Comparison of ENCODE assay signal across 8 mouse cellular contexts in genomic region chr9:111275156-111275555, GRCm38 (mm10). TPM values are rescaled to one million over a fixed set of nuclear protein-coding genes. Genes with fewer than 3 reads are reported as not detected.
A peak's percentile ranks its signal among the peaks of the same experiment; 100 is the strongest.
DNase-seq lines count a peak whose midpoint lies in the region; ATAC-seq and TF ChIP-seq lines count a peak whose summit lies in the region.

No protein-coding gene starts in this region.

- no peaks in the 10 kb centered on the region for H3K9me3 ChIP-seq in forebrain, embryonic 14.5 days (replicated peaks; ENCODE audit: control insufficient read depth, low read length)
- no peaks in the 10 kb centered on the region for H3K9me3 ChIP-seq in limb, embryonic 13.5 days
- H3K9me3 ChIP-seq in neural tube, embryonic 14.5 days (ENCODE audit: control insufficient read depth, low read length) = no peaks in the 10 kb centered on the region

- H3K27ac ChIP-seq in left cerebral cortex, adult 2 months = no peak overlapping the region
- no peak overlapping the region for H3K27ac ChIP-seq in forebrain, embryonic 14.5 days (ENCODE audit: low read depth, low read length)
- no peak overlapping the region for H3K27ac ChIP-seq in limb, embryonic 13.5 days
- no peak overlapping the region for H3K27ac ChIP-seq in neural tube, embryonic 14.5 days (ENCODE audit: low read depth, low read length)

- no peak for TF ChIP-seq CTCF in left cerebral cortex, adult 2 months (IDR thresholded peaks at IDR 0.05)

- H3K4me3 ChIP-seq in left cerebral cortex, adult 2 months = peak overlapping the region; percentile 89
- H3K4me3 ChIP-seq in forebrain, embryonic 14.5 days (ENCODE audit: low read depth, low read length) = no peak overlapping the region
- peak overlapping the region; percentile 91 for H3K4me3 ChIP-seq in limb, embryonic 13.5 days
- H3K4me3 ChIP-seq in neural tube, embryonic 14.5 days (ENCODE audit: low read depth, low read length) = no peak overlapping the region

- peak overlapping the region; percentile 34 for H3K4me2 ChIP-seq in forebrain, embryonic 14.5 days (ENCODE audit: low read length)
- H3K4me2 ChIP-seq in limb, embryonic 13.5 days (replicated peaks) = peak overlapping the region; percentile 91
- peak overlapping the region; percentile 37 for H3K4me2 ChIP-seq in neural tube, embryonic 14.5 days (ENCODE audit: low read depth, low read length)

- no peaks in the 10 kb centered on the region for H3K27me3 ChIP-seq in forebrain, embryonic 14.5 days (replicated peaks; ENCODE audit: control insufficient read depth, insufficient read depth, low read length)
- no peaks in the 10 kb centered on the region for H3K27me3 ChIP-seq in limb, embryonic 13.5 days
- H3K27me3 ChIP-seq in neural tube, embryonic 14.5 days (ENCODE audit: control insufficient read depth, insufficient read depth, low read length) = no peaks in the 10 kb centered on the region

- DNase-seq in left cerebral cortex, adult 2 months (ENCODE audit: extremely low spot score in 1 of 2, low spot score in 2 of 2) = no peak
- DNase-seq in left cerebral cortex, adult 11 months (ENCODE audit: low spot score) = no peak
- no peak for DNase-seq in forebrain, embryonic 14.5 days (ENCODE audit: low spot score)
- no peak for DNase-seq in layer of hippocampus, postnatal 14 days (ENCODE audit: low spot score in 2 of 2)
- no peak for DNase-seq in urinary bladder, adult 2 months (ENCODE audit: low spot score)
- DNase-seq in gastrocnemius, postnatal 4 days (ENCODE audit: low spot score in 2 of 2) = no peak

- ATAC-seq in forebrain, embryonic 14.5 days = no peak
- no peak for ATAC-seq in limb, embryonic 13.5 days (ENCODE audit: low FRiP score, low read depth)
- ATAC-seq in neural tube, embryonic 14.5 days (ENCODE audit: low read depth) = no peak

- H3K4me1 ChIP-seq in forebrain, embryonic 14.5 days (ENCODE audit: control insufficient read depth, insufficient read depth, low read length) = peaks cover 30% of the 10 kb centered on the region
- peaks cover 46% of the 10 kb centered on the region for H3K4me1 ChIP-seq in limb, embryonic 13.5 days
- H3K4me1 ChIP-seq in neural tube, embryonic 14.5 days (ENCODE audit: control insufficient read depth, insufficient read depth, low read length) = peaks cover 43% of the 10 kb centered on the region

- WGBS in forebrain, embryonic 14.5 days = 63% methylated on average over 1 of the region's 1 CpGs
- WGBS in limb, embryonic 13.5 days = 15% methylated on average over 1 of the region's 1 CpGs
- WGBS in neural tube, embryonic 14.5 days = 42% methylated on average over 1 of the region's 1 CpGs

- intact Hi-C loops in left cerebral cortex, adult 2 months (cut with DNase I) = no loop called here

- H3K36me3 ChIP-seq in forebrain, embryonic 14.5 days (ENCODE audit: control insufficient read depth, insufficient read depth, low read length) = peaks cover 44% of the 10 kb centered on the region
- peaks cover 50% of the 10 kb centered on the region for H3K36me3 ChIP-seq in limb, embryonic 13.5 days
- peaks cover 16% of the 10 kb centered on the region; the same call in 1 of the 2 replicates for H3K36me3 ChIP-seq in neural tube, embryonic 14.5 days (ENCODE audit: control insufficient read depth, insufficient read depth, low read length)

- H3K9ac ChIP-seq in forebrain, embryonic 14.5 days (ENCODE audit: low read length) = no peak overlapping the region
- peak overlapping the region; percentile 40; the same call in 1 of the 2 replicates for H3K9ac ChIP-seq in limb, embryonic 13.5 days
- H3K9ac ChIP-seq in neural tube, embryonic 14.5 days (replicated peaks; ENCODE audit: low read depth, low read length) = no peak overlapping the region

RNA-seq across cellular contexts. Expression of gene Epm2aip1, which starts 3.4 kb away (rescaled TPM):
- 10 to 100 TPM; 79.7 to 81.8 TPM for total RNA-seq in left cerebral cortex, adult 2 months (2021)
- polyA plus RNA-seq in forebrain, embryonic 14.5 days (2014; fragmentation: Nextera tagmentation; extraction: Ambion mirVana) = 60.5 and 73.7 TPM in 2 replicates
- 32.4 and 39.3 TPM in 2 replicates for polyA plus RNA-seq in limb, embryonic 13.5 days (2015; fragmentation: Nextera tagmentation; extraction: Ambion mirVana)
- 88.9 and 91.3 TPM in 2 replicates for polyA plus RNA-seq in neural tube, embryonic 14.5 days (2014; fragmentation: Nextera tagmentation; extraction: Ambion mirVana)
- total RNA-seq in layer of hippocampus, postnatal 14 days (2021) = 10 to 100 TPM; 78.4 to 80.7 TPM
- polyA plus RNA-seq in urinary bladder, adult 2 months (2012; rRNA removed) = 22.9 and 29.2 TPM in 2 replicates
- 10 to 100 TPM; 38.2 to 44.2 TPM for total RNA-seq in gastrocnemius, postnatal 4 days (2021)

RNA-seq across cellular contexts. Expression of gene Mlh1, which starts 3.6 kb away (rescaled TPM):
- 10 to 100 TPM; 12.3 to 18.1 TPM for total RNA-seq in left cerebral cortex, adult 2 months (2021)
- polyA plus RNA-seq in forebrain, embryonic 14.5 days (2014; fragmentation: Nextera tagmentation; extraction: Ambion mirVana) = 30.4 and 37.0 TPM in 2 replicates
- 35.8 and 40.0 TPM in 2 replicates for polyA plus RNA-seq in limb, embryonic 13.5 days (2015; fragmentation: Nextera tagmentation; extraction: Ambion mirVana)
- 26.5 and 33.8 TPM in 2 replicates for polyA plus RNA-seq in neural tube, embryonic 14.5 days (2014; fragmentation: Nextera tagmentation; extraction: Ambion mirVana)
- 10 to 100 TPM; 19.3 to 21.9 TPM for total RNA-seq in layer of hippocampus, postnatal 14 days (2021)
- polyA plus RNA-seq in urinary bladder, adult 2 months (2012; rRNA removed) = 30.8 and 35.8 TPM in 2 replicates
- 10 to 100 TPM; 18.3 to 27.6 TPM for total RNA-seq in gastrocnemius, postnatal 4 days (2021)

RNA-seq across cellular contexts. Expression of gene Trank1, which starts 36.4 kb away (rescaled TPM):
- total RNA-seq in left cerebral cortex, adult 2 months (2021) = 100 to 1,000 TPM; 308 to 309 TPM
- 5.9 and 8.5 TPM in 2 replicates for polyA plus RNA-seq in forebrain, embryonic 14.5 days (2014; fragmentation: Nextera tagmentation; extraction: Ambion mirVana)
- 0.32 and 0.34 TPM in 2 replicates for polyA plus RNA-seq in limb, embryonic 13.5 days (2015; fragmentation: Nextera tagmentation; extraction: Ambion mirVana)
- polyA plus RNA-seq in neural tube, embryonic 14.5 days (2014; fragmentation: Nextera tagmentation; extraction: Ambion mirVana) = 12.2 and 17.8 TPM in 2 replicates
- 100 to 1,000 TPM; 112 to 139 TPM for total RNA-seq in layer of hippocampus, postnatal 14 days (2021)
- 0.10 and 0.12 TPM in 2 replicates for polyA plus RNA-seq in urinary bladder, adult 2 months (2012; rRNA removed)
- under 1 TPM; 0.62 to 0.76 TPM for total RNA-seq in gastrocnemius, postnatal 4 days (2021)

Comparison
In these comparisons a context has a peak if more than half of its experiments do, and no peak if none do; other contexts are left out.
1. H3K4me3 ChIP-seq: peak in left cerebral cortex, adult 2 months (single experiment) and limb, embryonic 13.5 days (single experiment); none in forebrain, embryonic 14.5 days (single experiment) and neural tube, embryonic 14.5 days (single experiment).
2. H3K4me2 ChIP-seq: peak in every context shown above with its lines; median percentile 91 in limb, embryonic 13.5 days; 37 in neural tube, embryonic 14.5 days; 34 in forebrain, embryonic 14.5 days.